Mouse (Mus musculus): ENCODE data around the gene Rbfox3. TPM values are rescaled to one million over a fixed set of nuclear protein-coding genes. Genes with fewer than 3 reads are reported as not detected.

Gene Rbfox3
- total and polyA plus RNA-seq, 3 experiments = not detected

GRCm38 (mm10) chr11:118503418-118504179 lies 407.8 kb downstream of the Rbfox3 start:
- Histone ChIP-seq H3K27ac (ENCODE audit: insufficient read depth, low read depth) (no peak overlapping the region), H3K36me3 (replicated peaks in 1 of 2; ENCODE audit: control insufficient read depth in 1 of 2, insufficient read depth in 1 of 2, low read length in 1 of 2) (no peaks in the 10 kb centered on the region), H3K4me3 (replicated peaks in 1 of 3; ENCODE audit: low read depth in 2 of 3, low read length in 2 of 3, poor library complexity in 1 of 3) (no peak overlapping the region), H3K9ac (ENCODE audit: insufficient read depth, low read depth) (no peak overlapping the region), H3K79me2 (replicated peaks; ENCODE audit: control insufficient read depth, extremely low read depth, insufficient read depth, poor library complexity, severe bottlenecking) (no peaks in the 10 kb centered on the region), H3K4me1 (ENCODE audit: control insufficient read depth in 1 of 2, insufficient read depth in 2 of 2) (peaks cover 3 to 14% of the 10 kb centered on the region in 2 experiments; a peak in 2 of 4 replicates), H3K9me3 (replicated peaks; ENCODE audit: low read length) (peaks cover 5% of the 10 kb centered on the region), H3K27me3 (replicated peaks) (peaks cover 98% of the 10 kb centered on the region), H3K4me2 (ENCODE audit: insufficient read depth, low read depth, poor library complexity, severe bottlenecking) (no peak overlapping the region)
- dilution Hi-C loops (cut with MboI; ENCODE audit: extremely low pct_ligation_motif_present, extremely low pct_unique_long_range_greater_than_20kb, low sequenced_read_pairs) (no loop called here), in situ Hi-C loops (cut with MboI; ENCODE audit: low pct_ligation_motif_present, low pct_unique_long_range_greater_than_20kb, low sequenced_read_pairs) (loop anchor here (10.0 kb wide), 1 partner anchor 59 kb away; no protein-coding TSS in a partner anchor)
- TF ChIP-seq RAD21 (IDR thresholded peaks at IDR 0.05; ENCODE audit: low read depth, low read length) = no peak
- no peak for DNase-seq (ENCODE audit: extremely low read depth)

GRCm38 (mm10) chr11:118502990-118503389 lies 408.4 kb downstream of the Rbfox3 start:
- Histone ChIP-seq H3K79me2 (replicated peaks; ENCODE audit: control insufficient read depth, extremely low read depth, insufficient read depth, poor library complexity, severe bottlenecking) (no peaks in the 10 kb centered on the region), H3K4me3 (replicated peaks in 1 of 3; ENCODE audit: low read depth in 2 of 3, low read length in 2 of 3, poor library complexity in 1 of 3) (no peak overlapping the region), H3K27ac (ENCODE audit: insufficient read depth, low read depth) (no peak overlapping the region), H3K4me1 (ENCODE audit: control insufficient read depth in 1 of 2, insufficient read depth in 2 of 2) (peaks cover 3 to 14% of the 10 kb centered on the region in 2 experiments; a peak in 2 of 4 replicates), H3K36me3 (replicated peaks in 1 of 2; ENCODE audit: control insufficient read depth in 1 of 2, insufficient read depth in 1 of 2, low read length in 1 of 2) (no peaks in the 10 kb centered on the region), H3K27me3 (replicated peaks) (peaks cover 98% of the 10 kb centered on the region), H3K9ac (ENCODE audit: insufficient read depth, low read depth) (no peak overlapping the region), H3K4me2 (ENCODE audit: insufficient read depth, low read depth, poor library complexity, severe bottlenecking) (no peak overlapping the region), H3K9me3 (replicated peaks; ENCODE audit: low read length) (peaks cover 5% of the 10 kb centered on the region)
- no peak for TF ChIP-seq IRF4 (IDR thresholded peaks at IDR 0.05; ENCODE audit: low read depth, low read length)
- TF ChIP-seq ZMIZ1 (IDR thresholded peaks at IDR 0.05; ENCODE audit: low read depth, low read length) = no peak
- TF ChIP-seq RCOR1 (conservative IDR thresholded peaks at IDR 0.05; ENCODE audit: low read depth, low read length) = no peak
- TF ChIP-seq HCFC1 (IDR thresholded peaks at IDR 0.05; ENCODE audit: low read depth, low read length) = no peak
- no peak for TF ChIP-seq CTCF (conservative IDR thresholded peaks at IDR 0.05 in 1 of 2, IDR thresholded peaks at IDR 0.05 in 1 of 2; ENCODE audit: low read depth in 2 of 2, low read length in 2 of 2)
- no peak for TF ChIP-seq GABPA (IDR thresholded peaks at IDR 0.05; ENCODE audit: insufficient replicate concordance, low read depth, low read length)
- TF ChIP-seq MXI1 (IDR thresholded peaks at IDR 0.05; ENCODE audit: low read depth, low read length) = no peak
- TF ChIP-seq PAX5 (IDR thresholded peaks at IDR 0.05; ENCODE audit: low read length) = no peak
- no peak for TF ChIP-seq TCF12 (IDR thresholded peaks at IDR 0.05; ENCODE audit: low read depth, low read length)
- no peak for TF ChIP-seq TBP (conservative IDR thresholded peaks at IDR 0.05; ENCODE audit: low read depth, low read length)
- TF ChIP-seq E2F4 (IDR thresholded peaks at IDR 0.05; ENCODE audit: insufficient replicate concordance, low read depth, low read length) = no peak
- no peak for TF ChIP-seq MYC (IDR thresholded peaks at IDR 0.05; ENCODE audit: low read depth, low read length)
- TF ChIP-seq POLR2AphosphoS2 (IDR thresholded peaks at IDR 0.05; ENCODE audit: low read depth, low read length) = no peak
- no peak for TF ChIP-seq ELF1 (IDR thresholded peaks at IDR 0.05; ENCODE audit: low read depth, low read length)
- no peak for TF ChIP-seq ZC3H11A (IDR thresholded peaks at IDR 0.05; ENCODE audit: low read depth, low read length)
- no peak for TF ChIP-seq POLR2A (IDR thresholded peaks at IDR 0.05; ENCODE audit: low read depth, low read length)
- no peak for TF ChIP-seq EP300 (IDR thresholded peaks at IDR 0.05; ENCODE audit: low read length)
- no peak for TF ChIP-seq ETS1 (conservative IDR thresholded peaks at IDR 0.05; ENCODE audit: low read depth, low read length)
- DNase-seq (ENCODE audit: extremely low read depth) = no peak
- dilution Hi-C loops (cut with MboI; ENCODE audit: extremely low pct_ligation_motif_present, extremely low pct_unique_long_range_greater_than_20kb, low sequenced_read_pairs) = no loop called here
- in situ Hi-C loops (cut with MboI; ENCODE audit: low pct_ligation_motif_present, low pct_unique_long_range_greater_than_20kb, low sequenced_read_pairs) = loop anchor here (10.0 kb wide), 1 partner anchor 58 kb away; no protein-coding TSS in a partner anchor

All from CH12.LX (cell line).